Mouse (Mus musculus): Measurements from ENCODE around the gene Lnx2.

Lnx2 gene

DNA sequence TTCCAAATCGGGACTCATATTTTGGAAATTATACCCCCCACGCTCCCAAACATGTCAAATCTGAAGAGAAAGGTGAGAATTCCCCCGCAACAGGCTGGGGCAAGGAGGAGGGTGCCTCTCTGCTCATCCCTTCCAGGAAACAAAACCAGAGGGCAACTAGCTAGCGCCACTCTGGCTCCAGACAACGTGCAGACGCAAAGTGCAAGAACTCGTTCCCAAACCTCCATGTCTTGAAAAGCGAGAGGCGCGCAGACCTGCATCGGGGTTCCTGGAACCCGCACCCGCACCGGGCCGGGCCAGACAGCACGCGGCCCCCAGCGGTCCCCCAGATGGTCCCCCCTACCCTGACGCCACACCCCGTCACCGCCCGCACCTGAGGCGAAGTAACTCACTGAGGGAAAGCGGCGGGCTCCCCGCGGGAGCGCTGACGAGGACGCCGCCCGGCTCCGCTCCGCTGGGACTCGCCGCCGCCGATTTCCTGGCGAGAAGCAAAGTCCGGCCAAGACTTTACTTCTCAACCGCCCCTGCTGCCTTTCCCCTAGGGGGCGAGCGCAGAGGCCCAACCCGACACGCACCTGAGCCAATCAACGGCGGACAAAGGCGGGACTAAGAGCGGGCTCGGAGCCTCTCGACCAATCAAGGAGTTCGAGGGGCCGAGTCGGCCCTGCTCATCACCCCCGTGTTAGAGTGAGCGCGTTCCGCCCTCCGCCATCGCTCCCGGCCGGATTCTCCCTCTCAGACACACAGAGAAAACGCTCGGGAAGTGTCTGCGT, at the start of gene Lnx2:
Gene Lnx2, minus strand, starts transcription at position 561 of the 773 bp plus-strand sequence.
- Histone ChIP-seq H3K27me3 (ENCODE audit: control insufficient read depth, insufficient read depth, low read length, poor library complexity, severe bottlenecking) (no peaks in the 10 kb centered on the region), H3K36me3 (ENCODE audit: control insufficient read depth, insufficient read depth, low read length, poor library complexity, severe bottlenecking) (peaks cover 6% of the 10 kb centered on the region; the same call in 1 of the 2 replicates)
- DNase-seq (ENCODE audit: low read depth, low spot score), result peak; percentile 98

DNA sequence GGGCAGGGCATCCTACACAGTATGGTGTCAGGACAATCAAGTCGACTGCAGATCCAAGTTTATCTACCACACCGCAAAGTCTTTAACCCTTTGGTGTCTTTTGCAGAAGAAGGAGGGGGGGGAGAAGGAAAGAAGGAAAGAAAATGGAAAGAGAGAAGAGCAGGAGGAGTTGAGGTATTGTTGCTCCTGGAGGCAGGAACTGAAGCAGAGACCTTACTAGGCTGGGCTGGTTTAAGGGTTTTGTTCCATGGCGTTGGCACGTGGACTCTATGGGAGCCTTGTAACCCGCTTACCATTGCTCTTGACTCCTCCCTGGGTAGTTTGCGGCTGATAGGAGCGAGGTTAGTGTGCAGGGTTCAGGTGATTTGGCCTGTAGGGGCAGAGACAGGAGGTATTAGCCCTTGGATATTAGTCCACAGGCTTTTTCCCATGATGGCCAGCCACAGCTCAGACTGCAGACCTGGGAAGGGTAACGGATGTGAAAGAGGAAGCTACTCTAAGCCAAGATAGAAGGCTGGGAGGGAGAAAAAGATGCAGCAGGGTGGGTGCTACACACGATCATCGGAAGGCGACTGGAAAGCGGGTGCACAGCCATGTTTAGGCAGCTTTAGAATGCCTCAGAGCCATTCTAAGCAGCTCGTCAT, 49.3 kb upstream of the Lnx2 start:
- Histone ChIP-seq H3K27me3 (ENCODE audit: control insufficient read depth, insufficient read depth, low read length, poor library complexity, severe bottlenecking) (no peaks in the 10 kb centered on the region), H3K36me3 (ENCODE audit: control insufficient read depth, insufficient read depth, low read length, poor library complexity, severe bottlenecking) (no peaks in the 10 kb centered on the region)
- DNase-seq (ENCODE audit: low read depth, low spot score), result no peak

DNA sequence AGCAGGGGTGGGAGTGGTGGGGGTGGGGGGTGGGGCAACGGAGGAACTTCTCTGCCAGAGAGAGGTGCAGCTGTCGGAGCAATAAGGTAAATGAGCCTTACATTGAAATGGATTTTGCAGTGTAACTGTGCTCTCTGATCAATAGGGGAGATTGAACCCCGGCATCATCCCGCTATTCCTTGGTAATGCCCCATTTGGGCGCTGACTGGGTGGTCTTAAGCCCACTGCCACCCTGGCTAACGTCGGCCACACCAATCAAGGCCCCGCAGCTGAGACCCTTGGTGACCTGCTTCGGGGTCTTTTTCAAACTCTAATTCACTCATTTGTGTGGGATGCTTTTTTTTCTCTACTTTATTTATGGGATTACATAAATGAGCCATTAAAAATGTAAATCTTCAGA, 48.4 kb upstream of the Lnx2 start:
- H3K36me3 ChIP-seq (ENCODE audit: control insufficient read depth, insufficient read depth, low read length, poor library complexity, severe bottlenecking), result no peaks in the 10 kb centered on the region
- DNase-seq (ENCODE audit: low read depth, low spot score), result no peak
- no peaks in the 10 kb centered on the region for H3K27me3 ChIP-seq (ENCODE audit: control insufficient read depth, insufficient read depth, low read length, poor library complexity, severe bottlenecking)

DNA sequence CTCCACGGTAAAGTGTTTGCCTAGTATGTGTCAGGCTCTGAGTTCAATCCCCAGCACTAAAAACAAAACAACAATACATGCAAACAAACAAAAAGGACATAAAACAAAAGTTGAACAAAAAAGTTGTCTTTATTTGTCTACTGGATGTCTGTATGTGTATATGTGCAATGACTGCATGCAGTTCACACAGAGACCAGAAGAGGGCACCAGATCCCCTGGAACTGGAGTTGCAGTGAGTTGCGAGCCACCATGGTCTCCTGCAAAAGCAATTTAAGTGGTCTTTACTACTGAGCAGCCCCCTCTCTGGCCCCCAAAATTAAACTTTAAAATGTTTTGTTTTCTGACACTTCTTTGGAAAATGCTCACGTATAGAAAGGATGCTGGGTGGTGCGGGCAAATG, 44.8 kb upstream of the Lnx2 start:
- Histone ChIP-seq H3K36me3 (ENCODE audit: control insufficient read depth, insufficient read depth, low read length, poor library complexity, severe bottlenecking) (no peaks in the 10 kb centered on the region), H3K27me3 (ENCODE audit: control insufficient read depth, insufficient read depth, low read length, poor library complexity, severe bottlenecking) (no peaks in the 10 kb centered on the region)
- DNase-seq (ENCODE audit: low read depth, low spot score), result peak; percentile 13

DNA sequence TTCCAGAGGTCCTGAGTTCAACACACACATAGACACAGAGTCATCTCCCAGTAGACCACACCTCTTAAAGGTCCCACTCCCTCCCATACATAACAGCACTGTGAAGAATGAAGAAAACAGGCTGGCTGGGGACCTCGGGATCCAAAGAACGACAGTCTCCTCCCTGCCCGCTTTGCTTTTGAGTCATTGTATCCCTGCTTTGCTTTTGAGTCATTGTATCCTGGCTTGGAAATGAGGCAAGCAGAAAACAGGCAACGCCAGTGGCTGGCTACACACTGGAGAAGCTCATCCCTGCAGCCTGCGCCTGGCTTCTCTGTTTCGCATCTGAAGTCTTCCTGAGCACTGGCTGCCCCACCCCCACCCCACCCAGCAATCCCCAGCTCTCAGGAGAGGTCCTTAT, 40.6 kb upstream of the Lnx2 start:
- DNase-seq (ENCODE audit: low read depth, low spot score), result no peak
- H3K27me3 ChIP-seq (ENCODE audit: control insufficient read depth, insufficient read depth, low read length, poor library complexity, severe bottlenecking), result no peaks in the 10 kb centered on the region
- H3K36me3 ChIP-seq (ENCODE audit: control insufficient read depth, insufficient read depth, low read length, poor library complexity, severe bottlenecking), result no peaks in the 10 kb centered on the region

DNA sequence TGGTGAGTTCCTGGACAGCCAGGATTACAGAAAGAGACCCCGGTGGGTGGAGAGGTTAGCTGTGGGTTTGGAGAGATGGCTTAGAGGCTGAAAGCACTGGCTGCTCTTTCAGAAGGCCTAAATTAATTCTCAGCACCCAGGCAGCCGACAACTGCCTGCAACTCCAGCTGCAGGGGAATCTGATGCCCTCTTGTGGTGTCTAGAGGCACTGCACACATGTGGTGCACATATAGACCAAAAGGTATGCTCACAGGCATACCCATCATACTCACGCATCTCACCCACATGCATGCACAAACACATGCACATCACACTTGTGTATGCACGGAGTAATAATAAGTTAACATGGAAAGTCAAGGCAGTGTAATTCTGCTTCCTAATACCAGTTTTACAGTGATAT, 39.2 kb upstream of the Lnx2 start:
- Histone ChIP-seq H3K27me3 (ENCODE audit: control insufficient read depth, insufficient read depth, low read length, poor library complexity, severe bottlenecking) (no peaks in the 10 kb centered on the region), H3K36me3 (ENCODE audit: control insufficient read depth, insufficient read depth, low read length, poor library complexity, severe bottlenecking) (no peaks in the 10 kb centered on the region)
- peak; percentile 11 for DNase-seq (ENCODE audit: low read depth, low spot score)

DNA sequence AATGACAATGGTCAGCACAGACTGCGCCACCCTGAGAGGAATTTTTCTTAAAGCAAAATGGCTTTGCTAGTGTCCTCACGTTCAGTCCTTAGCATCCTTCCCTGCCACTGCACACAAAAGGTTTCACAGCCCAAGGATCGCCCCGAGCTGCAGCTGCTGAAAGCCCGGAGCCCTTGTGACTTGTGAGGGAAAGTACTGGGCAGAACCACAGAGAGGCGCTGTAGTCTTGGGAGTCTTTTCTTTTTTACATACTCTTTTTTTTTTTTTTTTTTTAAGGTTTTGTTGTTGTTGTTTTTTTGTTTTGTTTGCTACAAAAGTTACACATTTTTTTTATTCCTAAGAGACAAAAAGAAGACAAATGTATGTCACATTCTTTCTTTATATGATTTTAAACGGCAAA, 38.4 kb upstream of the Lnx2 start:
- no peaks in the 10 kb centered on the region for H3K36me3 ChIP-seq (ENCODE audit: control insufficient read depth, insufficient read depth, low read length, poor library complexity, severe bottlenecking)
- no peak for DNase-seq (ENCODE audit: low read depth, low spot score)
- no peaks in the 10 kb centered on the region for H3K27me3 ChIP-seq (ENCODE audit: control insufficient read depth, insufficient read depth, low read length, poor library complexity, severe bottlenecking)

DNA sequence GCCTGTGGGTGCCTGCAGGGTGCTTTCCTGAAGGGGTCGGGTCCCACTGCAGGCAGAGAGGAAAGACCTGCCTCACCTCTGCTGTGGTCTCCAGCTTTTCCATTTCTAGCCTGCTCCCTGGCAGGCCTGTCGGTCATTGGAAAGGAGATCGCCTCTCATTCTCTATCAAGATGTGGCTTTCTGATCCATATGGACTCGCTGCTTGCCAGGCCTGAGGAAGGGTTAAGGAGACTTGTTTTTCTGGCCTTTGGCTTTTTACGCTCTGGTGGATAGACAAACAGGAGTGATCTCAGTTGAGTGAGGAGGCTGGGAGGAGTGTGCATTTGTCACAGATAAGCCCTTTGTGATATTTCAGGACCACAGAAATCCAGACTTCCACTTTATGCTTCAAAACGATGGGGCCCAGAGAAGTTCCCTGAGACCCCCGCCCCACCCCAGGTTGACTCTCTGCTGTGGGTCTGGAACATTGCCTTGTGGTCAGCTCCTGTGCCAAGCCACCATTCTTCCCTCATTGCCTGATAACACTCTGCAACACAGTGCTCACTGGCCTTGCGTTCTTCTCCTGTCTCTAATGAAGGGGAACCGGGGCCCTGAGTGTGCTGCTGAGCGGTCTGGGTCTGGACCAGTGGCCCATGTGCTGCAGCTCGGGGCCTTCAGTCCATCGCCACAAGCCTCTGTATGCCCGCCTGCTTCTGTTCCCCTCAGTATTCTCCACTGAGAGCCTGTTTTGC, 32.6 kb upstream of the Lnx2 start:
- Histone ChIP-seq H3K27me3 (ENCODE audit: control insufficient read depth, insufficient read depth, low read length, poor library complexity, severe bottlenecking) (no peaks in the 10 kb centered on the region), H3K36me3 (ENCODE audit: control insufficient read depth, insufficient read depth, low read length, poor library complexity, severe bottlenecking) (no peaks in the 10 kb centered on the region)
- no peak for DNase-seq (ENCODE audit: low read depth, low spot score)

DNA sequence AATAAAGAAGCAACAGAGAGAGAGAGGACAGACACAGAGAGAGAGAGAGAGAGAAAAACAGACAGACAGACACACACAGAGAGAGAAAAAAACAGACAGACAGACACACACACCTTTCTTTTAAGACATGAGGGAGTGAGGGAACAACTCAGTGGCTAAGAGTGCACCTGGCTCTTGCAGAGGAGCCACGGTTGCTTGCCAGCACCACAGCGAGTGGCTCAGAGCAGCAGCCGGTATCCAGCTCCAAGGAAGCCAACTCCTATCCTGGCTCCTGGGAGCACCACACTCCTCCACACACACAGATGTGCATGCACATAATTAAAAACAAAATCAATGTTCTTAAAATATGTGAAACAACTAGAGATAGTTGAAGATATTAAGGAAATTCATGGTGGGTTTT, 30.9 kb upstream of the Lnx2 start:
- Histone ChIP-seq H3K27me3 (ENCODE audit: control insufficient read depth, insufficient read depth, low read length, poor library complexity, severe bottlenecking) (no peaks in the 10 kb centered on the region), H3K36me3 (ENCODE audit: control insufficient read depth, insufficient read depth, low read length, poor library complexity, severe bottlenecking) (no peaks in the 10 kb centered on the region)
- no peak for DNase-seq (ENCODE audit: low read depth, low spot score)

DNA sequence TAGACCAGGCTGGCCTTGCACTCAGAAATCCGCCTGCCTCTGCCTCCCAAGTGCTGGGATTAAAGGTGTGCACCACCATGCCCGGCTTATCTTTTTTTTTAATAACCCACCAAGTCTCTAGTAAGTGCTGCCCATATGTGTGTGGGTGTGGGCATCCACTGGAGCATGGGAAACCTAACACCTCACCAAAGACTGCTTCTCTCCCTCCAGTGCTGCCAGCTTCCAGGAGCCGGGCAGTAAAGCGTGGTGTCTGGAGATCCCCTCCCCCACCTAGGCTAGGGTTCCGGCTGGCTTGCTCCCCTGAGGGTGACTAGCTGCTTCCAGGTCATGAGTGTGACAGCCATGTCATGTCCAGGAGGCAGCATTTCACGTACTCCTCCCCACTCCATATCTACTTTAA, 25.9 kb upstream of the Lnx2 start:
- H3K27me3 ChIP-seq (ENCODE audit: control insufficient read depth, insufficient read depth, low read length, poor library complexity, severe bottlenecking), result no peaks in the 10 kb centered on the region
- DNase-seq (ENCODE audit: low read depth, low spot score), result no peak
- H3K36me3 ChIP-seq (ENCODE audit: control insufficient read depth, insufficient read depth, low read length, poor library complexity, severe bottlenecking), result peaks cover 6% of the 10 kb centered on the region; the same call in 1 of the 2 replicates

DNA sequence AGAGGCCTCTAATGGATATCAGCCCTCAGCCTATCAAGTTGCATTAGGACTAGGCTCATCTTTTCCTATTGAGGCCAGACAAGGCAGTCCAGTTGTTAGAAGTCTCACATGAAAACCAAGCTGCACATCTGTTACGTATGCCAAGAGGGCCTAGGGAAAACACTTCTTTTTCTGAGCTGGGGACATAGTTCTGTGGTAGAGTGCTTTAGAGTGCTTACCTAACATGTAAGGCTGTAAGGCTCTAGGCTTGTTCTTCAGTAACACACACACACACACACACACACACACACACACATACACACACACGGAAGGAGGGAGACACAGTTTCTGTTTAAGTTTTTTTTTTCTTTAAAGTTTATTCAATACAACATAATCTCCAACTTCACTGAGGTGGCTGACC, 23.8 kb upstream of the Lnx2 start:
- H3K27me3 ChIP-seq (ENCODE audit: control insufficient read depth, insufficient read depth, low read length, poor library complexity, severe bottlenecking), result no peaks in the 10 kb centered on the region
- H3K36me3 ChIP-seq (ENCODE audit: control insufficient read depth, insufficient read depth, low read length, poor library complexity, severe bottlenecking), result peaks cover 7% of the 10 kb centered on the region; the same call in 1 of the 2 replicates
- no peak for DNase-seq (ENCODE audit: low read depth, low spot score)

DNA sequence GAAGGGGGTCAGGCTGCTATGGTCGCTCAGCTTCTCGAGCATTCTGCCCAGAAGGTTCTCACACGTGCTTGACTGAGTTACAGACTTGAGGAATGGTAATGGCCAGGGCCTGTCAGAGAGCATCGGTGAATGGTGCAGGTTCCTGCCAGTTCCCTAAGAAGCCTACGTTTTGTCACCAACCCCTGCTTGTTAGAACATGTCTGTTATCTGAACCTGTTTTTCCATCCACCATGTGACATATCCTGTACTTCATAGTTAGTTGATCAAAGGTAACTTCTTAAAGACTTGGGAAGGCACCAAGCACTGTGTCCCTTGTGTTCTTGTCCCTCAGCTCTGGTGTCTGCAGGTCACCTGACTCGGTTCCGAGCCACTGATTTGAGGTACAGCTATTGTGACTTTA, 22.3 kb upstream of the Lnx2 start:
- DNase-seq (ENCODE audit: low read depth, low spot score), result no peak
- Histone ChIP-seq H3K27me3 (ENCODE audit: control insufficient read depth, insufficient read depth, low read length, poor library complexity, severe bottlenecking) (no peaks in the 10 kb centered on the region), H3K36me3 (ENCODE audit: control insufficient read depth, insufficient read depth, low read length, poor library complexity, severe bottlenecking) (peaks cover 7% of the 10 kb centered on the region; the same call in 1 of the 2 replicates)

DNA sequence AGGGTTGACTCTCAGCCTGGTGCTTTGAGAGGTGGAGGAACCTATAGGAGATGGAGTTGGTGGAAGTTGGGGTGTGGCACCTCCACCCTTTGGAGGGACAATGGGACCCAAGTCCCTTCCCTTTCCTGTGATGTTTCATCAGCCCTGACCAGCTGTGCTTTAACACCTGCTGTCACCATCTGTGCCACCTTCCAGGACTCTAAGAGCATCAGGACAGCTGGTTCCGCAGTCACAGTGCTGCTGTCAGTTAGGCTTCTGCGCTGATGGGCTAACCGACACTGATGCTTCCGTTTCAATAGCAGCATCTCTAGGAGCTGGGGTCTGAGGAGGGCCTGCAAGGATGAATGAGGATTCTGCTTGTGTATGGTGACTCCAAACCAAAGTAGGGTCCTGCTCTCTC, 20.2 kb upstream of the Lnx2 start:
- H3K36me3 ChIP-seq (ENCODE audit: control insufficient read depth, insufficient read depth, low read length, poor library complexity, severe bottlenecking), result peaks cover 3% of the 10 kb centered on the region; the same call in 1 of the 2 replicates
- DNase-seq (ENCODE audit: low read depth, low spot score), result no peak
- no peaks in the 10 kb centered on the region for H3K27me3 ChIP-seq (ENCODE audit: control insufficient read depth, insufficient read depth, low read length, poor library complexity, severe bottlenecking)

DNA sequence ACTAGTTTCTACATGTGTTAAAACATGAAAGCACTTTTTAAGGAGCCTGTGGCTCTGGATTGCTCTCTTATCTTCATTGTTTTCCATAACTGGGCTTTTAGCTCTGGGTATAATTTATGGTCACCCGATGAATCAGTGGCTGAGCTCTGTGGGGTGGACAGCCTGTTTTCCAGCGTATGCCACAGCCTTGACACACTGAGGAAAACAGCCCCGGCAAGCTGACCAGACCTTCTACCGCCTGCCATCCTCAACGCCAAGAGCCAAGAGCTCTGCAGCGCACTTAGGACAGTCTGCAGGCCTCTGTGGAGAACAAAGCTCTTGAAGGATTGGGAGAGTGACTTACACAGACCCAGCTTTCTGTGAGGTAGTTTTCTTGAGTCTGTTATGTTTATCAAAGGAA, 17.9 kb upstream of the Lnx2 start:
- 0 out of 2 replicates have a peak, but pooled peaks cover 1% of the 10 kb centered on the region for H3K36me3 ChIP-seq (ENCODE audit: control insufficient read depth, insufficient read depth, low read length, poor library complexity, severe bottlenecking)
- no peaks in the 10 kb centered on the region for H3K27me3 ChIP-seq (ENCODE audit: control insufficient read depth, insufficient read depth, low read length, poor library complexity, severe bottlenecking)
- DNase-seq (ENCODE audit: low read depth, low spot score), result no peak

DNA sequence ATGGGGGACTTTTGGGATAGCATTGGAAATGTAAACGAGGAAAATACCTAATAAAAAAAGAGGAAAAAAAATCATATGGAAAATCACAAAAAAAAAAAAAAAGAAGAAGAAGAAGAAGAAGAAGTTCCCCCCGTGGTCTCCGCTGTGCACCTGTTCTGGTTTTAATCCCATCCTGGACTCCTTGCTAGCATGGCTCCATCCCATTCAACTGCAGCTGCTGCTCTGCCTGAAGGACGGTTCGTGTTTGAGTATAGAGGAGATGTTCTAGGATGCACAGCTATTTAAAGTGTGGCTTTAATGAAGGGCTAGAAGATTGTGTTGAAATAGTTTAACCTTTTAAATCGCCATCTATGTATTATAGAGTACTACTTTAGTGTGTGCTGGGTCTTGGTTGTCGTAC, 16.1 kb upstream of the Lnx2 start:
- no peak for DNase-seq (ENCODE audit: low read depth, low spot score)
- 0 out of 2 replicates have a peak, but pooled peaks cover 1% of the 10 kb centered on the region for H3K36me3 ChIP-seq (ENCODE audit: control insufficient read depth, insufficient read depth, low read length, poor library complexity, severe bottlenecking)
- no peaks in the 10 kb centered on the region for H3K27me3 ChIP-seq (ENCODE audit: control insufficient read depth, insufficient read depth, low read length, poor library complexity, severe bottlenecking)

Data from splenic B cell, adult 2 months (primary cell).